Mouse (Mus musculus) Patski (cell line): ENCODE measurements around the gene Npas1. TPM values are rescaled to one million over a fixed set of nuclear protein-coding genes. Genes with fewer than 3 reads are reported as not detected.
A peak's percentile ranks its signal among the peaks of the same experiment; 100 is the strongest.

Source experiments
- ATAC-seq: fragments of 100-300 bp; one replicate; pipeline ENCODE4 v1.8.0; 2021
- CTCF ChIA-PET: fragments of 350-600 bp; sonication (Branson Sonifier 250); formaldehyde crosslinking; loops from one replicate; lab custom pipeline; 2022; ENCODE audit warnings: inconsistent platforms; lab: Charles Lee
- POLR2A ChIA-PET: fragments of 350-600 bp; sonication (Branson Sonifier 250); formaldehyde crosslinking; loops from one replicate; lab custom pipeline; 2022; ENCODE audit warnings: antibody characterized with exemption, inconsistent platforms; lab: Charles Lee
- DNase-seq: peaks from one replicate; pipeline ENCODE4 v3.0.0-alpha.2; 2011; ENCODE audit warnings: low read depth, low spot score
- H3K27me3 ChIP-seq: fragments of 371-371 bp; one replicate; pipeline ENCODE4 v1.5.1; 2021
- CTCF ChIP-seq: fragments of 100-300 bp; IDR thresholded peaks from one replicate; pipeline ENCODE4 v1.5.1; 2021
- in situ Hi-C: fragments of 300-500 bp; cut with MboI; formaldehyde crosslinking; loops from 3 replicates; pipeline ENCODE4 v1.11.1; 2018; ENCODE audit warnings: low pct_unique_long_range_greater_than_20kb, mixed read lengths
- polyA plus RNA-seq: library from polyadenylated mRNA; unstranded; gene quantifications from one replicate; pipeline ENCODE4 v1.2.3, GENCODE M21; 2021

Gene Npas1
- polyA plus RNA-seq, 1 experiment from 2014 or later: 0.67 TPM

- no peak for ATAC-seq
- ChIA-PET CTCF (no interaction called here), POLR2A (interaction anchor here (0.5 kb wide), 1 partner anchor 73 kb away, joined by 3 read pairs; no protein-coding TSS in a partner anchor)
- no peak for DNase-seq
- no peak for TF ChIP-seq CTCF
- peaks cover 17% of the 10 kb centered on the region for H3K27me3 ChIP-seq
- in situ Hi-C loops: no loop called here
Observed at GRCm38 (mm10) chr7:16474445-16474844, 3.1 kb downstream of the Npas1 start.

GRCm38 (mm10) chr7:16473847-16474246, 3.7 kb downstream of the Npas1 start:
- ChIA-PET POLR2A (no interaction called here), CTCF (interaction anchor here (1.2 kb wide), 1 partner anchor 10 kb away, joined by 4 read pairs; no protein-coding TSS in a partner anchor)
- no peak for ATAC-seq
- in situ Hi-C loops: no loop called here
- DNase-seq: no peak
- TF ChIP-seq CTCF: no peak
- peaks cover 17% of the 10 kb centered on the region for H3K27me3 ChIP-seq

GRCm38 (mm10) chr7:16472116-16472709, 5.3 kb downstream of the Npas1 start:
- TF ChIP-seq CTCF: no peak
- peaks cover 17% of the 10 kb centered on the region for H3K27me3 ChIP-seq
- CTCF ChIA-PET: interaction anchor here (1.0 to 1.3 kb wide), 3 partner anchors 15 to 76 kb away, joined by 3 to 7 read pairs (median 4); no protein-coding TSS in a partner anchor
- POLR2A ChIA-PET: no interaction called here
- no peak for ATAC-seq
- in situ Hi-C loops: no loop called here
- DNase-seq: no peak

GRCm38 (mm10) chr7:16471549-16471948, 6.0 kb downstream of the Npas1 start:
- in situ Hi-C loops: no loop called here
- ChIA-PET POLR2A (no interaction called here), CTCF (interaction anchor here (1.0 to 1.4 kb wide), 5 partner anchors 10 to 76 kb away, joined by 3 to 7 read pairs (median 4); no protein-coding TSS in a partner anchor)
- no peak for DNase-seq
- H3K27me3 ChIP-seq: peaks cover 17% of the 10 kb centered on the region
- no peak for ATAC-seq
- no peak for TF ChIP-seq CTCF

GRCm38 (mm10) chr7:16468115-16468514, 9.4 kb downstream of the Npas1 start:
- no peak for TF ChIP-seq CTCF
- CTCF ChIA-PET: no interaction called here

GRCm38 (mm10) chr7:16466565-16466964, 11.0 kb downstream of the Npas1 start:
- DNase-seq: no peak
- no peaks in the 10 kb centered on the region for H3K27me3 ChIP-seq
- CTCF ChIA-PET: interaction anchor here (0.9 kb wide), 1 partner anchor 154 kb away, joined by 3 read pairs; no protein-coding TSS in a partner anchor
- in situ Hi-C loops: no loop called here
- TF ChIP-seq CTCF: peak; percentile 82
- POLR2A ChIA-PET: no interaction called here
- no peak for ATAC-seq

More at GRCm38 (mm10) chr7:16468115-16468514, 9.4 kb downstream of the Npas1 start:
- ATAC-seq: no peak
- POLR2A ChIA-PET: no interaction called here
- no peak for DNase-seq
- in situ Hi-C loops: no loop called here
- H3K27me3 ChIP-seq: no peaks in the 10 kb centered on the region

GRCm38 (mm10) chr7:16465568-16465967, 12.0 kb downstream of the Npas1 start:
- POLR2A ChIA-PET: no interaction called here
- CTCF ChIA-PET: interaction anchor here (0.9 kb wide), 1 partner anchor 155 kb away, joined by 3 read pairs; no protein-coding TSS in a partner anchor
- TF ChIP-seq CTCF: no peak
- DNase-seq: no peak
- in situ Hi-C loops: no loop called here
- no peaks in the 10 kb centered on the region for H3K27me3 ChIP-seq
- no peak for ATAC-seq

GRCm38 (mm10) chr7:16465160-16465559, 12.4 kb downstream of the Npas1 start:
- CTCF ChIA-PET: interaction anchor here (1.0 to 4.0 kb wide), 6 partner anchors 11 to 39 kb away, joined by 3 to 23 read pairs (median 12); no protein-coding TSS in a partner anchor
- H3K27me3 ChIP-seq: no peaks in the 10 kb centered on the region
- ATAC-seq: peak; percentile 41
- no peak for DNase-seq
- POLR2A ChIA-PET: interaction anchor here (1.3 kb wide), 1 partner anchor 12 kb away, joined by 3 read pairs; no protein-coding TSS in a partner anchor
- in situ Hi-C loops: no loop called here
- TF ChIP-seq CTCF: peak; percentile 92

- POLR2A ChIA-PET: interaction anchor here (0.9 kb wide), 1 partner anchor 58 kb away, joined by 3 read pairs; no protein-coding TSS in a partner anchor
- TF ChIP-seq CTCF: peak; percentile 94
- ATAC-seq (no peak), DNase-seq (no peak)
- H3K27me3 ChIP-seq: no peaks in the 10 kb centered on the region
- CTCF ChIA-PET: interaction anchor here (0.6 to 4.0 kb wide), 15 partner anchors 9 to 128 kb away, joined by 3 to 23 read pairs (median 4); no protein-coding TSS in a partner anchor
- in situ Hi-C loops: loop anchor here (5.0 kb wide), 1 partner anchor 66 kb away; no protein-coding TSS in a partner anchor
Observed at GRCm38 (mm10) chr7:16463214-16463613, 14.3 kb downstream of the Npas1 start.

- DNase-seq (no peak), ATAC-seq (no peak)
- no peaks in the 10 kb centered on the region for H3K27me3 ChIP-seq
- ChIA-PET CTCF (interaction anchor here (1.0 to 4.0 kb wide), 8 partner anchors 26 to 88 kb away, joined by 3 to 23 read pairs (median 13); no protein-coding TSS in a partner anchor), POLR2A (no interaction called here)
- in situ Hi-C loops: loop anchor here (5.0 kb wide), 1 partner anchor 64 kb away; no protein-coding TSS in a partner anchor
- no peak for TF ChIP-seq CTCF
Observed at GRCm38 (mm10) chr7:16461705-16462104, 15.8 kb downstream of the Npas1 start.
